ENCODE assay signal across 25 mouse cellular contexts in the genomic region with DNA sequence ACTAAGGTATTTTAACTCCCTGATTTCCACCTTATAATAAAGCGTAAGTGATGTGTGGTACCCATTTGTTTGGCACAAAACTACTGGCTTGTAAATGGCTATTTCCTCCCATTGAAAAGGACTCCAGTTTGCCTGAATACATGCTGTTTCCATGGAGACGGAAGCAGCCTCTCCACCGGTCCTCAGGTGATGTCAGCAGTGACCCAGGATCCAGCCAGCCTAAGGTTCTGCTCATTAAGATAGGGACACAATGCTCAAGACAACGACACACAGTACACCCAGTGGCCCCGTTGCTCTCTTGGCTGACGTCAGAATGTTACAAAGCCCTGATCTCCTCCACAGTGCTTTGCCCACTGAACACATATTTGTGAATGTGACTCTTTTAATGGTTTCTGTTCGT. TPM values are rescaled to one million over a fixed set of nuclear protein-coding genes. Genes with fewer than 3 reads are reported as not detected.
DNase-seq lines count a peak whose midpoint lies in the region; ATAC-seq and TF ChIP-seq lines count a peak whose summit lies in the region.
"Had no signal": no experiment of that assay in that cellular context is flagged by ENCODE, and none has a peak within 500 bp of the region (broad histone marks: within the 10 kb centered on the region; RNA-seq: fewer than 3 reads in every experiment).

No protein-coding gene starts in this region.

- peak; percentile 57; the same call in 1 of the 2 replicates for ATAC-seq in forebrain, embryonic 14.5 days
- ATAC-seq in forebrain, embryonic 16.5 days: no peak
- no peak for ATAC-seq in midbrain, embryonic 14.5 days (ENCODE audit: low FRiP score, low TSS enrichment)
- peak; percentile 48 for ATAC-seq in forebrain, embryonic 15.5 days (replicated peaks)
- peak; percentile 38; the same call in 1 of the 2 replicates for ATAC-seq in neural tube, embryonic 15.5 days (ENCODE audit: low FRiP score)
- ATAC-seq in lung, postnatal 0 days: no peak
- ATAC-seq: Patski had no signal

- H3K4me1 ChIP-seq in forebrain, embryonic 14.5 days (ENCODE audit: control insufficient read depth, insufficient read depth, low read length): 0 out of 2 replicates have a peak, but pooled peaks cover 2% of the 10 kb centered on the region
- no peaks in the 10 kb centered on the region for H3K4me1 ChIP-seq in forebrain, embryonic 16.5 days (replicated peaks; ENCODE audit: control insufficient read depth, insufficient read depth, low read length)
- no peaks in the 10 kb centered on the region for H3K4me1 ChIP-seq in midbrain, embryonic 14.5 days (ENCODE audit: control insufficient read depth, insufficient read depth, low read length)
- peaks cover 2% of the 10 kb centered on the region for H3K4me1 ChIP-seq in midbrain, embryonic 10.5 days
- no peaks in the 10 kb centered on the region for H3K4me1 ChIP-seq in forebrain, embryonic 15.5 days
- H3K4me1 ChIP-seq in neural tube, embryonic 15.5 days: 0 out of 2 replicates have a peak, but pooled peaks cover 7% of the 10 kb centered on the region
- H3K4me1 ChIP-seq in lung, postnatal 0 days (ENCODE audit: insufficient read depth, low read depth, low read length): no peaks in the 10 kb centered on the region
- H3K4me1 ChIP-seq: embryonic facial prominence, embryonic 10.5 days; heart, embryonic 13.5 days; liver, embryonic 13.5 days had no signal

- no peaks in the 10 kb centered on the region for H3K27me3 ChIP-seq in forebrain, embryonic 14.5 days (replicated peaks; ENCODE audit: control insufficient read depth, insufficient read depth, low read length)
- no peaks in the 10 kb centered on the region for H3K27me3 ChIP-seq in forebrain, embryonic 16.5 days (replicated peaks; ENCODE audit: control insufficient read depth, insufficient read depth, low read length)
- no peaks in the 10 kb centered on the region for H3K27me3 ChIP-seq in midbrain, embryonic 14.5 days (ENCODE audit: control insufficient read depth, insufficient read depth, low read length)
- H3K27me3 ChIP-seq in midbrain, embryonic 10.5 days (ENCODE audit: low read depth, poor library complexity, severe bottlenecking): no peaks in the 10 kb centered on the region
- H3K27me3 ChIP-seq in forebrain, embryonic 15.5 days: no peaks in the 10 kb centered on the region
- H3K27me3 ChIP-seq in neural tube, embryonic 15.5 days (replicated peaks): no peaks in the 10 kb centered on the region
- no peaks in the 10 kb centered on the region for H3K27me3 ChIP-seq in lung, postnatal 0 days (replicated peaks; ENCODE audit: insufficient read depth, low read length)
- H3K27me3 ChIP-seq: Patski had no signal

- H3K4me3 ChIP-seq in forebrain, embryonic 14.5 days (ENCODE audit: low read depth, low read length): no peak overlapping the region
- no peak overlapping the region for H3K4me3 ChIP-seq in forebrain, embryonic 16.5 days (replicated peaks; ENCODE audit: low read length)
- no peak overlapping the region for H3K4me3 ChIP-seq in midbrain, embryonic 14.5 days (replicated peaks; ENCODE audit: low read depth, low read length)
- H3K4me3 ChIP-seq in midbrain, embryonic 10.5 days: no peak overlapping the region
- H3K4me3 ChIP-seq in forebrain, embryonic 15.5 days: no peak overlapping the region
- H3K4me3 ChIP-seq in neural tube, embryonic 15.5 days (replicated peaks): no peak overlapping the region
- H3K4me3 ChIP-seq in lung, postnatal 0 days (ENCODE audit: low read depth, low read length): no peak overlapping the region
- H3K4me3 ChIP-seq: embryonic facial prominence, embryonic 10.5 days; heart, embryonic 13.5 days; liver, embryonic 13.5 days had no signal

- WGBS in forebrain, embryonic 14.5 days: 26% methylated on average over 7 of the region's 7 CpGs
- 30% methylated on average over 7 of the region's 7 CpGs for WGBS in forebrain, embryonic 16.5 days
- 48% methylated on average over 7 of the region's 7 CpGs for WGBS in midbrain, embryonic 14.5 days
- 59% methylated on average over 7 of the region's 7 CpGs for WGBS in midbrain, embryonic 10.5 days
- 27% methylated on average over 7 of the region's 7 CpGs for WGBS in forebrain, embryonic 15.5 days
- WGBS in neural tube, embryonic 15.5 days: 52% methylated on average over 7 of the region's 7 CpGs
- WGBS in lung, postnatal 0 days: 47% methylated on average over 7 of the region's 7 CpGs

- peak; percentile 46 for DNase-seq in forebrain, embryonic 14.5 days (ENCODE audit: low spot score)
- peak; percentile 68 for DNase-seq in midbrain, embryonic 14.5 days
- DNase-seq in midbrain, embryonic 10.5 days (ENCODE audit: low spot score): no peak
- DNase-seq in lung, postnatal 0 days (ENCODE audit: low spot score): no peak
- DNase-seq: adrenal gland, adult 2 months; B cell, adult 2 months; cerebellum, adult 2 months; cerebellum, postnatal 25 days; gastrocnemius, postnatal 14 days; heart, adult 18-20 months; heart, postnatal 14 days; kidney, adult 11 months; layer of hippocampus, adult 9-11 months; liver, embryonic 13.5 days; lung, adult 2 months; retina, postnatal 1 day; thymus, adult 18-20 months; thymus, postnatal 36 days had no signal

- H3K36me3 ChIP-seq in forebrain, embryonic 14.5 days (ENCODE audit: control insufficient read depth, insufficient read depth, low read length): no peaks in the 10 kb centered on the region
- H3K36me3 ChIP-seq in forebrain, embryonic 16.5 days (ENCODE audit: control insufficient read depth, insufficient read depth): no peaks in the 10 kb centered on the region
- no peaks in the 10 kb centered on the region for H3K36me3 ChIP-seq in midbrain, embryonic 14.5 days (ENCODE audit: control insufficient read depth, insufficient read depth, low read length)
- no peaks in the 10 kb centered on the region for H3K36me3 ChIP-seq in midbrain, embryonic 10.5 days
- H3K36me3 ChIP-seq in forebrain, embryonic 15.5 days: no peaks in the 10 kb centered on the region
- no peaks in the 10 kb centered on the region for H3K36me3 ChIP-seq in neural tube, embryonic 15.5 days
- H3K36me3 ChIP-seq in lung, postnatal 0 days (ENCODE audit: insufficient read depth, low read length): no peaks in the 10 kb centered on the region
- H3K36me3 ChIP-seq: embryonic facial prominence, embryonic 10.5 days; G1E; heart, embryonic 13.5 days; liver, embryonic 13.5 days had no signal

- TF ChIP-seq CTCF in lung, postnatal 0 days (IDR thresholded peaks at IDR 0.05): no peak

- no peak overlapping the region for H3K27ac ChIP-seq in forebrain, embryonic 14.5 days (ENCODE audit: low read depth, low read length)
- H3K27ac ChIP-seq in forebrain, embryonic 16.5 days (ENCODE audit: low read length): no peak overlapping the region
- H3K27ac ChIP-seq in midbrain, embryonic 14.5 days (replicated peaks; ENCODE audit: low read depth, low read length): peak overlapping the region; percentile 64; the same call in 1 of the 2 replicates
- no peak overlapping the region for H3K27ac ChIP-seq in midbrain, embryonic 10.5 days (replicated peaks)
- H3K27ac ChIP-seq in forebrain, embryonic 15.5 days (replicated peaks): no peak overlapping the region
- no peak overlapping the region for H3K27ac ChIP-seq in neural tube, embryonic 15.5 days (replicated peaks)
- H3K27ac ChIP-seq in lung, postnatal 0 days (ENCODE audit: low read length): no peak overlapping the region
- H3K27ac ChIP-seq: embryonic facial prominence, embryonic 10.5 days; heart, embryonic 13.5 days; liver, embryonic 13.5 days had no signal

- no peak overlapping the region for H3K9ac ChIP-seq in forebrain, embryonic 14.5 days (ENCODE audit: low read length)
- no peak overlapping the region for H3K9ac ChIP-seq in forebrain, embryonic 16.5 days (replicated peaks; ENCODE audit: low read depth, low read length)
- H3K9ac ChIP-seq in midbrain, embryonic 14.5 days (replicated peaks; ENCODE audit: low read length): no peak overlapping the region
- no peak overlapping the region for H3K9ac ChIP-seq in forebrain, embryonic 15.5 days (replicated peaks)
- H3K9ac ChIP-seq in neural tube, embryonic 15.5 days (replicated peaks): no peak overlapping the region
- H3K9ac ChIP-seq in lung, postnatal 0 days (replicated peaks; ENCODE audit: low read depth): no peak overlapping the region
- H3K9ac ChIP-seq: heart, embryonic 13.5 days; liver, embryonic 13.5 days had no signal

- no peaks in the 10 kb centered on the region for H3K9me3 ChIP-seq in forebrain, embryonic 14.5 days (replicated peaks; ENCODE audit: control insufficient read depth, low read length)
- H3K9me3 ChIP-seq in forebrain, embryonic 16.5 days (ENCODE audit: control insufficient read depth, low read length): no peaks in the 10 kb centered on the region
- no peaks in the 10 kb centered on the region for H3K9me3 ChIP-seq in midbrain, embryonic 14.5 days (ENCODE audit: control insufficient read depth, low read length)
- H3K9me3 ChIP-seq in midbrain, embryonic 10.5 days (replicated peaks): no peaks in the 10 kb centered on the region
- no peaks in the 10 kb centered on the region for H3K9me3 ChIP-seq in forebrain, embryonic 15.5 days
- no peaks in the 10 kb centered on the region for H3K9me3 ChIP-seq in neural tube, embryonic 15.5 days (replicated peaks)
- H3K9me3 ChIP-seq in lung, postnatal 0 days (ENCODE audit: low read length): no peaks in the 10 kb centered on the region
- H3K9me3 ChIP-seq: embryonic facial prominence, embryonic 10.5 days; G1E; heart, embryonic 13.5 days; liver, embryonic 13.5 days had no signal

- no peak overlapping the region for H3K4me2 ChIP-seq in forebrain, embryonic 14.5 days (ENCODE audit: low read length)
- no peak overlapping the region for H3K4me2 ChIP-seq in forebrain, embryonic 16.5 days (ENCODE audit: low read length)
- no peak overlapping the region for H3K4me2 ChIP-seq in midbrain, embryonic 14.5 days (ENCODE audit: low read length)
- H3K4me2 ChIP-seq in forebrain, embryonic 15.5 days (replicated peaks): no peak overlapping the region
- H3K4me2 ChIP-seq in neural tube, embryonic 15.5 days: no peak overlapping the region
- H3K4me2 ChIP-seq in lung, postnatal 0 days (replicated peaks; ENCODE audit: low read depth, low read length): no peak overlapping the region
- H3K4me2 ChIP-seq: heart, embryonic 13.5 days; liver, embryonic 13.5 days had no signal

- TF ChIP-seq EP300 in lung, postnatal 0 days (IDR thresholded peaks at IDR 0.05): no peak

RNA-seq across cellular contexts. Expression of gene Tubgcp3, which starts 16.8 kb away (rescaled TPM):
- 47.3 and 51.8 TPM in 2 replicates for polyA plus RNA-seq in forebrain, embryonic 14.5 days (2014; fragmentation: Nextera tagmentation; extraction: Ambion mirVana)
- 43.9 and 47.7 TPM in 2 replicates for polyA plus RNA-seq in forebrain, embryonic 16.5 days (2015; fragmentation: Nextera tagmentation; extraction: Ambion mirVana)
- 43.4 and 50.3 TPM in 2 replicates for polyA plus RNA-seq in midbrain, embryonic 14.5 days (2014; fragmentation: Nextera tagmentation; extraction: Ambion mirVana)
- polyA plus RNA-seq in midbrain, embryonic 10.5 days (2016; fragmentation: Nextera tagmentation; extraction: Ambion mirVana): 52.7 and 59.6 TPM in 2 replicates
- 42.4 and 45.3 TPM in 2 replicates for polyA plus RNA-seq in forebrain, embryonic 15.5 days (2015; fragmentation: Nextera tagmentation; extraction: Ambion mirVana)
- 34.7 and 35.0 TPM in 2 replicates for polyA plus RNA-seq in neural tube, embryonic 15.5 days (2015; fragmentation: Nextera tagmentation; extraction: Ambion mirVana)
- polyA plus RNA-seq in lung, postnatal 0 days (2015; fragmentation: Nextera tagmentation; extraction: Ambion mirVana): 20.9 and 21.7 TPM in 2 replicates

Comparison
In these comparisons a context has a peak if more than half of its experiments do, and no peak if none do; other contexts are left out.
1. ATAC-seq: peak in forebrain, embryonic 14.5 days (single experiment), forebrain, embryonic 15.5 days (single experiment) and neural tube, embryonic 15.5 days (single experiment); none in forebrain, embryonic 16.5 days (single experiment), midbrain, embryonic 14.5 days (single experiment) and lung, postnatal 0 days (single experiment).
2. DNase-seq: peak in forebrain, embryonic 14.5 days (single experiment) and midbrain, embryonic 14.5 days (single experiment); none in midbrain, embryonic 10.5 days (single experiment) and lung, postnatal 0 days (single experiment).